Mouse (Mus musculus) hindbrain, embryonic 15.5 days (tissue): ENCODE results near the gene Gm10639. TPM values are rescaled to one million over a fixed set of nuclear protein-coding genes. Genes with fewer than 3 reads are reported as not detected.
"Not testable (repeated sequence)": the region's sequence is repeated elsewhere in the genome, so short reads cannot be mapped to it uniquely, and the experiment has no call there.

Source experiments
- ATAC-seq: fragments of 200-750 bp; cut with Nextera tagmentation; 2 replicates; pipeline ENCODE4 v1.8.0; 2017; ENCODE audit warnings: low read depth, moderate number of reproducible peaks, moderate TSS enrichment; ENCODE audit not compliant: low FRiP score
- H3K27ac ChIP-seq: fragments of 300-500 bp; sonication (generic); replicated peaks from 2 replicates; pipeline ENCODE4 v1.5.1; 2015; ENCODE audit warnings: mild to moderate bottlenecking, inconsistent platforms
- H3K27me3 ChIP-seq: fragments of 300-500 bp; sonication (generic); 2 replicates; pipeline ENCODE4 v1.6.1; 2015; ENCODE audit warnings: control low read depth, inconsistent platforms
- H3K36me3 ChIP-seq: fragments of 300-500 bp; sonication (generic); 2 replicates; pipeline ENCODE4 v1.6.1; 2015; ENCODE audit warnings: control low read depth, inconsistent platforms
- H3K4me1 ChIP-seq: fragments of 300-500 bp; sonication (generic); replicated peaks from 2 replicates; pipeline ENCODE4 v1.6.1; 2015; ENCODE audit warnings: control low read depth, inconsistent platforms
- H3K4me2 ChIP-seq: fragments of 300-500 bp; sonication (generic); 2 replicates; pipeline ENCODE4 v1.6.1; 2015; ENCODE audit warnings: moderate library complexity, mild to moderate bottlenecking, inconsistent platforms
- H3K4me3 ChIP-seq: fragments of 300-500 bp; sonication (generic); 2 replicates; pipeline ENCODE4 v1.5.1; 2015; ENCODE audit warnings: mild to moderate bottlenecking, inconsistent platforms
- H3K9ac ChIP-seq: fragments of 300-500 bp; sonication (generic); 2 replicates; pipeline ENCODE4 v1.6.1; 2015; ENCODE audit warnings: inconsistent platforms
- H3K9me3 ChIP-seq: fragments of 300-500 bp; sonication (generic); 2 replicates; pipeline ENCODE4 v1.6.1; 2016; ENCODE audit warnings: control low read depth, inconsistent platforms
- WGBS: fragments of 180-500 bp; shearing (Covaris S2); methylation state at CpG from one replicate; pipeline ENCODE4 v1.1.7; 2015; 5-methylcytosine and 5-hydroxymethylcytosine counted together
- polyA plus RNA-seq: library from polyadenylated mRNA; unstranded; fragments of >200 nt; fragmentation: Nextera tagmentation; extraction: Ambion mirVana; gene quantifications from 2 replicates; pipeline ENCODE4 v1.2.1, GENCODE M21; 2015

The Gm10639 gene
- polyA plus RNA-seq = not detected in 2 replicates

- not testable (repeated sequence) for H3K9ac ChIP-seq, H3K4me3 ChIP-seq, ATAC-seq, H3K4me2 ChIP-seq, H3K27me3 ChIP-seq, H3K4me1 ChIP-seq, H3K27ac ChIP-seq, H3K36me3 ChIP-seq, H3K9me3 ChIP-seq
- WGBS = 93% methylated on average over 3 of the region's 3 CpGs
Observed at GRCm38 (mm10) chr9:78289723-78290122, at the start of gene Gm10639. Gene Gm10639, plus strand, starts transcription at chr9:78289923.

- H3K27me3 ChIP-seq, H3K9me3 ChIP-seq, H3K9ac ChIP-seq, H3K4me2 ChIP-seq, ATAC-seq, H3K4me3 ChIP-seq, H3K27ac ChIP-seq, H3K36me3 ChIP-seq, H3K4me1 ChIP-seq: not testable (repeated sequence)
- WGBS = 77% methylated on average over 4 of the region's 4 CpGs
Observed at GRCm38 (mm10) chr9:78255683-78256470, 33.8 kb upstream of the Gm10639 start.

GRCm38 (mm10) chr9:78256914-78257313 lies 32.8 kb upstream of the Gm10639 start, which contains the start of gene Gm3776:
Gene Gm3776, plus strand, starts transcription at chr9:78257129.
- H3K4me1 ChIP-seq, H3K9me3 ChIP-seq, ATAC-seq, H3K36me3 ChIP-seq, H3K4me3 ChIP-seq, H3K9ac ChIP-seq, H3K4me2 ChIP-seq, H3K27me3 ChIP-seq, H3K27ac ChIP-seq: not testable (repeated sequence)
- 100% methylated on average over 1 of the region's 3 CpGs for whole genome bisulfite sequencing

- peak; percentile 75; the same call in 1 of the 2 replicates for ATAC-seq
- H3K4me1 ChIP-seq, H3K27ac ChIP-seq, H3K4me2 ChIP-seq, H3K27me3 ChIP-seq, H3K9ac ChIP-seq, H3K4me3 ChIP-seq, H3K9me3 ChIP-seq, H3K36me3 ChIP-seq: not testable (repeated sequence)
- WGBS = 0% methylated on average over 1 of the region's 6 CpGs
Observed at GRCm38 (mm10) chr9:78259688-78260087, 30.0 kb upstream of the Gm10639 start.

- 88% methylated on average over 3 of the region's 3 CpGs for WGBS
- H3K4me2 ChIP-seq, H3K9me3 ChIP-seq, H3K27me3 ChIP-seq, H3K4me1 ChIP-seq, ATAC-seq, H3K4me3 ChIP-seq, H3K27ac ChIP-seq, H3K36me3 ChIP-seq, H3K9ac ChIP-seq: not testable (repeated sequence)
Observed at GRCm38 (mm10) chr9:78270945-78271344, 18.8 kb upstream of the Gm10639 start.

GRCm38 (mm10) chr9:78282002-78282711 lies 7.6 kb upstream of the Gm10639 start:
- H3K36me3 ChIP-seq, H3K4me2 ChIP-seq, H3K27me3 ChIP-seq, ATAC-seq, H3K9me3 ChIP-seq, H3K4me3 ChIP-seq, H3K4me1 ChIP-seq, H3K27ac ChIP-seq, H3K9ac ChIP-seq: not testable (repeated sequence)
- 83% methylated on average over 4 of the region's 4 CpGs for WGBS

- 83% methylated on average over 1 of the region's 1 CpGs for WGBS
- not testable (repeated sequence) for H3K36me3 ChIP-seq, H3K4me1 ChIP-seq, ATAC-seq, H3K27ac ChIP-seq, H3K4me3 ChIP-seq, H3K4me2 ChIP-seq, H3K9ac ChIP-seq, H3K9me3 ChIP-seq, H3K27me3 ChIP-seq
Observed at GRCm38 (mm10) chr9:78289063-78289462, 660 bp upstream of the Gm10639 start.

- H3K36me3 ChIP-seq, H3K9ac ChIP-seq, H3K27ac ChIP-seq, H3K27me3 ChIP-seq, H3K4me3 ChIP-seq, H3K4me2 ChIP-seq, H3K9me3 ChIP-seq, H3K4me1 ChIP-seq, ATAC-seq: not testable (repeated sequence)
- WGBS = 92% methylated on average over 8 of the region's 8 CpGs
Observed at GRCm38 (mm10) chr9:78292462-78292861, 2.7 kb downstream of the Gm10639 start.

GRCm38 (mm10) chr9:78293683-78294082 lies 4.0 kb downstream of the Gm10639 start:
- WGBS = 92% methylated on average over 1 of the region's 1 CpGs
- not testable (repeated sequence) for ATAC-seq, H3K27ac ChIP-seq, H3K4me2 ChIP-seq, H3K4me1 ChIP-seq, H3K9ac ChIP-seq, H3K36me3 ChIP-seq, H3K9me3 ChIP-seq, H3K4me3 ChIP-seq, H3K27me3 ChIP-seq

- H3K4me3 ChIP-seq, ATAC-seq, H3K9ac ChIP-seq, H3K27me3 ChIP-seq, H3K4me1 ChIP-seq, H3K4me2 ChIP-seq, H3K9me3 ChIP-seq, H3K27ac ChIP-seq, H3K36me3 ChIP-seq: not testable (repeated sequence)
- 81% methylated on average over 7 of the region's 7 CpGs for WGBS
Observed at GRCm38 (mm10) chr9:78294781-78295180, 5.1 kb downstream of the Gm10639 start.

- peak; percentile 34; the same call in 1 of the 2 replicates for ATAC-seq
- WGBS = 13% methylated on average over 6 of the region's 6 CpGs
Observed at GRCm38 (mm10) chr9:78296089-78296488, 6.4 kb downstream of the Gm10639 start.

GRCm38 (mm10) chr9:78298232-78298631 lies 8.5 kb downstream of the Gm10639 start:
- Histone ChIP-seq H3K27ac (no peak overlapping the region), H3K9ac (no peak overlapping the region), H3K27me3 (no peaks in the 10 kb centered on the region), H3K4me3 (no peak overlapping the region), H3K36me3 (no peaks in the 10 kb centered on the region), H3K4me1 (no peaks in the 10 kb centered on the region), H3K4me2 (no peak overlapping the region), H3K9me3 (no peaks in the 10 kb centered on the region)
- 96% methylated on average over 1 of the region's 1 CpGs for WGBS
- ATAC-seq = no peak

More at GRCm38 (mm10) chr9:78296089-78296488, 6.4 kb downstream of the Gm10639 start:
- H3K27ac ChIP-seq, H3K4me3 ChIP-seq, H3K4me1 ChIP-seq, H3K4me2 ChIP-seq, H3K36me3 ChIP-seq, H3K9ac ChIP-seq, H3K27me3 ChIP-seq, H3K9me3 ChIP-seq: not testable (repeated sequence)
